Mouse (Mus musculus) CD4-positive, CD25-positive, alpha-beta regulatory T cell, adult 4 months (primary cell): ENCODE results near the gene Gfi1. TPM values are rescaled to one million over a fixed set of nuclear protein-coding genes. Genes with fewer than 3 reads are reported as not detected.

Experiments
- polyA plus RNA-seq, 2 experiments: library from polyadenylated mRNA; unstranded; fragments of 100-300 nt; shearing (Covaris generic); gene quantifications; one replicate each; pipeline ENCODE4 v1.2.1; 2017

The Gfi1 gene
- polyA plus RNA-seq, 2 experiments from 2014 or later = 2.5 to 6.1 TPM

Other genes starting within 250 kb of the Gfi1 start
- 1 to 10 TPM; 1.0 to 1.3 TPM for gene Gm42669, start 218.4 kb downstream of the Gfi1 start, polyA plus RNA-seq
- under 1 TPM; 0.14 to 0.47 TPM for gene 1700028K03Rik, start 191.3 kb downstream of the Gfi1 start, polyA plus RNA-seq
- gene Rpap2, start 128.7 kb downstream of the Gfi1 start, polyA plus RNA-seq = 10 to 100 TPM; 37.7 to 52.2 TPM
- gene Glmn, start 128.1 kb downstream of the Gfi1 start, polyA plus RNA-seq = 10 to 100 TPM; 28.2 to 36.6 TPM
- gene Ube2d2b, start 104.1 kb upstream of the Gfi1 start, polyA plus RNA-seq = under 1 TPM in 1 of 2 experiments, not detected in 1; 0.32 TPM
- gene Evi5, start 149.1 kb upstream of the Gfi1 start, polyA plus RNA-seq = 1 to 10 TPM; 1.1 to 2.1 TPM
- 100 to 1,000 TPM in 1 of 2 experiments, 10 to 100 TPM in 1; 99.1 to 122 TPM for gene Rpl5, start 174.5 kb upstream of the Gfi1 start, polyA plus RNA-seq